Mouse (Mus musculus): ENCODE results near the gene Dst.

Gene Dst

DNA sequence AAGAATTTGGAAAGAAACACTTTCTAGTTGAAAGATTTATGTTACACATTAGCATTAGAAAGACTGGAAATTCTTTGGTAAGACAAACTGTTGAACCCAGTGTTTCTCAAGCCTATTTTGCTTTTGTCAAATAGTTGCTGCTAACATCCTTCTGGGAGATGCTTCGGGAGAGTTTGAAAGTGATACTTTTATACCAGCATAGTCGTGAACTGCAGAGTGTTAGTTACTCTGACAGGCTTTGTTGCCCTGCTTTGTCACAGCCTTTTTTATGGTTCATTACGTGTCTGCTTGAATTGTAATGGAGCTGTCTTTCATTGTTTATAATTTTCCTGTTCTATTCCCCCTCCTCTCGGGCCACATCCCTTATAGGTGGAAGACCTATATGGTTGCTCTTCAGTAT, 192.4 kb downstream of the Dst start:
- no peak for DNase-seq (ENCODE audit: low spot score in 2 of 2)

DNA sequence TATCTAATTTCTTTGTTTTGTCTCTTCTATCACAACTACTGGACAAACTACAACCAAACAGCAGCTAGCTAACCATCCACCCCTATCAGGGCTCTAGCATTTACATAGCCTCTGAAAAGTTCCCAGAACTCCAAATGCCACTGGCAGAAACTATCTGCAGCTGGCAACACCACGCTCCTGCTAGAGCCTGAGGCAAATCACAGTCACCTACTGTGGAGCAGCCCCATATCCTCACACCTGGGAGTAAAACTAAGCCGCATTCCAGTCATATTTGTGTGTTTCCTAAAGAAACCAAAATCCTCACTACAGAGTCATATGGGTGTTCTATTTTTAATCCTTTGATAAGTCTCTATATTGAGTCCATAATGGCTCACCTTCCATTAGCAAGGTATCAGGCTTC, 194.6 kb downstream of the Dst start:
- DNase-seq (ENCODE audit: low spot score in 2 of 2): no peak

DNA sequence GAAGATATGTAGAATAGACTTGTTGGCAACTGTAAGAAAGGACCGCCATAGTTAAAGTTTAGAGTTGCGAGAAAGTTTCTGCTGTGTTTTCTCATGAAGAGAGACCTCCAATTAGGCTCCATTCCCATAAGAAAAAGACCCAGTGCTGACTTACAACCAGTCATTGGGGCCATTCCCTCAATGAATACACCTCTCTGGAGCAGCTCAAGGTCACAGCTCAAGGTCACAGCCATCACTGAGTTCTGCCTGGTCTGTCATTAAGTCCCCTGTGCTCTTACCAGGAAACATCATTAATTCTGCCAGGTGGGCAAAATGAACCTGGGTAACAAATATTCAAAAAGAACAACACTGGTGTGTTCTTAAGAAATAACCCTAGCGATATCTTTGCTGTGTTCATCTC, 195.2 kb downstream of the Dst start:
- no peak for DNase-seq (ENCODE audit: low spot score in 2 of 2)

DNA sequence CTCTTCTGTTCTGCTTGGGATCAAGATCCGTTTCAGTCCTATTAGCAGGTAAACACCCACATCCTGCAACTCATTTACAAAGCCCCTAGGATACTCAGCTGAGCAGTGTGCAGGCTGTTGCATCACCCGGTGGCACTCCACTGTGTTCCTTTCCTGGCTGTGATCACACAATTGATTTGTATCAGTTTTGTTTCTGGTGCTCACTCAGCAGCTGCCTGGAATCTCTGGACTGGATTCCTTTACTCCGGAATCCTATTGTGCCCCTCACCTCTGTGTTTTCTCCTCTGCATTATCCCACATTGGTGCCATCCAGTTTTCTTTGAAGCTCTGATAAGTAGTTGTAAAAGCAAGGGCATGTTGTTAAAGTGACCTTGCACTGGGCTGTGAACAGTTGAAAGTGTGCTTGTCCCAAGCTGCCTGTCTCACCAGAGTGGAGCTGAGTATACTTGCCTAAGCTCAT, 195.7 kb downstream of the Dst start:
- no peak for DNase-seq (ENCODE audit: low spot score in 2 of 2)

DNA sequence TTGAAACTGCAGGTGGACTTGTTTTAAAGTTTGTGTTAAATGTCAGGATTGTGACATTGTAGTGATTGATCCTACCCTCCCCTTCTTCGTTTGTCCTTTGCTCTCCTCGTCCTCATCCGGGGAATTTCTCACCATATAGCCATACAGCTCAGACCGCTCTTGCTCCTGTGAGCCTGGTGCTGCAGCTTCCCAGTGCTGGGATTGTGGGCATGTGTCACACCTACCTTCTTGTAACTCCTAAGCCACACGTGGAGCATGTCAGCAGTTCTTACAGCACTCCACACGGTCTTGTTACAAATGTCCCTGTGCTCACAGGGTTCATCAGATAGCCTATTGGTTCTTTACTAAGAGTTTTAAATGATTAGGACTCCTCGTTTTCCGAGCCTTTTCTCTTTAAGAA, 196.8 kb downstream of the Dst start:
- DNase-seq (ENCODE audit: low spot score in 2 of 2): no peak

DNA sequence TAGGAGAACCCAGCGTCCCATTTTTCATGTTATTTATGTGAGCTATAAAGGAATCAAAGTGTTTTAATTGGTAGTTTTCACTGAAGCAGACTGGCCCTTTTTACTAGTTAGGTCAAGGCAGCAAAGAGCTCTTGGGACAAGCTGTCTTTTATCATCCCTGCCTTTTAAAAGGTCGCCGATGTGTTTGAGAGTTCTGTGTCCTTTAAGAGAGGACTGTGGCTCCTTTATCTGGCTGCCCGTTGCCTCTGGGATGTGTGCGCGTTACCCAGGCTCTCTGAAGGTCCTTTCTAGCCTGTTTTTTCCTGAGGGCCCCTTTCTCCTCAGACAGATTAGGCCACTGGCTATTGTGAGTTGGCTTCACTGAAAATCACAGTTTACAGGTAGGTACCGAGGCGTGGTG, 198.6 kb downstream of the Dst start:
- no peak for DNase-seq (ENCODE audit: low spot score in 2 of 2)

DNA sequence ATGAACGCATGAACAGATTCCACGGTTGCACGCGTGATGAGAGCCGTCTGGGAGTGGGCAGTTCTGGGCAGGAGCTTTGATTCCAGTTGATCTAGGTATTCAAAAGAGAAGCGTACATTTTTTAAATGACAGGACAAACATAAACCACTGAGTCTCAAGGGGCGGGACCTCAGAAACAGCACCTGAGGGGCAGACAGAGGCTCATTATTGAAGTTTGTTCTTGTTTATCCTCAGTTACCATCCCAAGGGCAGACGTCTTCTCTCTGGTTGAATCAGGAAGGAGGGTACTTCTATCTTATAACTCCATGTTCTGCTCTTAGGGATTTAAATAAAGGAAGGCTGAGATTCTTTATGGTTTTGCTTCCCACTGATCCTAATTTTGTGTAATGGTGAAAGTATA, 199.1 kb downstream of the Dst start:
- no peak for DNase-seq (ENCODE audit: low spot score in 2 of 2)

DNA sequence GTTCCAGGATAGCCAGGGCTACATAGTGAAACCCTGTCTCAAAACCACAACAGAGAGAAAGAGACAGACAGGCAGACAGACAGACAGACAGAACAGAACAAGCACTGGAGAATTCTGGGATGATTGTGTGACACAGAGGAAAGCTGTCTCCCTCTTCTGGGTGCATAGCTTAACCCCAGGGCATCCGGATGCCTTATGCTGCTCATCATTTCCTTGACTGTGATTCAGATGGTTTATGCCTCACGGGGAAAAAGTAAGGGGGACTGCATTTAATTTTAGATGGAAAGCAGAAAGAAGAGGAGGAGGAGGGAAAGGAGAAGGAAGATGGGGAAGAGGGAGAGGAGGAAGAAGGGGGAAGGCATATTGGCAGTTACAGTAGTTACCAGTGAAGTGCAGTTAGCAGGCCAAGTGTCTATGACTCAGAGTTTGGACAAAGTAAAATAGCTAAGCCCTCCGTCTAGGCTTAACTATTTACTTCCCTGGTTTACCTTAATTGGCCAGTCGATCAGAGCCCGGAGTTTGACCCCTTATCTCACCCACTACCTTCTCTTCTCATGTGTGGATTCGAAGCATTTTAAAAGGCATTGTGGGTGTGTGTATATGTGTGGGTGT, 201.7 kb downstream of the Dst start:
- DNase-seq (ENCODE audit: low spot score in 2 of 2): no peak

DNA sequence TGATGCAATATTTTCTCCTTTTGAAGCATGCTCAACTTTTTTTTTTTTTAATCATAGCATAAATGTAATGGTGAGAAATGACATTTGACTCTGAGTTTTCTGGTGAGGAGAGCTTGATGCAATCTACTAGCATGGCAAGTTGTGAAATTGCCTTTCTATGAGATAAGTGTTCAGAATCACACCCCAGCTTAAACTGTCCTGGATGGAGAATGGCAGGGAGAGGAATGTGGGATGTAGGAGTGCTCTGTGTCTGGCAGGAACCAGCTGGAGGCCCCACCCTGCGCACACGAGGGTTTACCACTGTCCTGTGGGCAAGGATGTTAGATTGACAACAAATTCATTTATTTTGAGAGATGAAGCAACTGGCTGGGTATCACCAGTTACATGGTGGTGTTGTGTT, 202.8 kb downstream of the Dst start:
- no peak for DNase-seq (ENCODE audit: low spot score in 2 of 2)

DNA sequence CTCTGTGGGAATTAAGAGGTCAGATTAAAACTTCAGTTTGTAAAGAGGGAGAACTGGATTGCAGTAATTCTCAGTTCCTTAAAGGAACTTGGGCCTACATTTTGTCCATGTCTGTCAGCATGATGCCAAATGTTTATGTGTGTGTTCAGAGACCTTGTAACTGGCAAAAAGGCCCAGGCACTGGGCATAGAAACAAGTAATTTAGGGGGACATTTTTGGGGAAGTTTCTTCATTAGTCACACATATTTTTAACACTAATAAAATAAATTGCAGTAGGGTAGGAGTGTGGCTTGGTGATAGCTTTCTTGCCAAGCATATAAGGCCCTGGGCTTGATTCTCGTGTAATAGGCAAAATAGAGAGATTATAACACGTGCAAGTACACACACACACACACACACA, 203.9 kb downstream of the Dst start:
- DNase-seq (ENCODE audit: low spot score in 2 of 2): no peak

DNA sequence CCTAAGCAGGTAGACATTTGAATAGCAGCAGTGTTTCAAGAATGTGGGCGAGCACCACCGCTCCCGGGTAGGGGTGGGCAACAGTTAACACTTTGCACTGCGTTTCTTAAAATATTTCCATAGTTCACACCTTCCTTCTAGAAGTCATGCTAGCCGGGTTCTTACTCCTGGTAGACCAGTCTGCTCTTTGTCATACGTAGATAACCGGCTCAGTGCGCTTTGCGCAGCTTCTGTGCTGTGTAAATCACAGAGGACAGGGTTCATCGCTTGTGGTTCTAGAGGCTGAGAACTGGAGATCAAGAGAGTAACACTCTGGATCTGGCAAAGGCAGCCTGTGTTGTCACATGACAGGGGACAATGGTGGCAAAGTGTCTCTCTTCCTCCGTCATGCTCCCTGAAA, 208.4 kb downstream of the Dst start:
- no peak for DNase-seq (ENCODE audit: low spot score in 2 of 2)

DNA sequence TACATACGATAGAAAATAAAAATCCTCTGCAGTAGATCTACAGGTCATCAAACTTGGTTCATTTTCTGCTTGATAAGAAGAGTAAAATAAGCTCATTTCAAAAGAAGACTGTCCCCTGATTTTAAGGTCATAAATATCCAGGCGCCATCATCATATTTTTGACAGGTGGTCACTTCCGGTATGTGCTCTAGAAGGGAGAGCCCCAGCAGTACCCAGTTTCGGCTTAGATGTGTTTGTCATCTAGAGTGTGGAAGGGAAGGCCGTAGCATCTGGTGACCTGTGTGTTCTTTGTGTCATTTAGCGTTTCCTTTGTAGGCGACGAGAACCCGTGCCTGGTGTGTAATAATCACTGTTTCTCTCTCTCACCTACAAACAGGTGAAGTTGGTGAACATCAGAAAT, 209.0 kb downstream of the Dst start:
- DNase-seq (ENCODE audit: low spot score in 2 of 2): no peak

DNA sequence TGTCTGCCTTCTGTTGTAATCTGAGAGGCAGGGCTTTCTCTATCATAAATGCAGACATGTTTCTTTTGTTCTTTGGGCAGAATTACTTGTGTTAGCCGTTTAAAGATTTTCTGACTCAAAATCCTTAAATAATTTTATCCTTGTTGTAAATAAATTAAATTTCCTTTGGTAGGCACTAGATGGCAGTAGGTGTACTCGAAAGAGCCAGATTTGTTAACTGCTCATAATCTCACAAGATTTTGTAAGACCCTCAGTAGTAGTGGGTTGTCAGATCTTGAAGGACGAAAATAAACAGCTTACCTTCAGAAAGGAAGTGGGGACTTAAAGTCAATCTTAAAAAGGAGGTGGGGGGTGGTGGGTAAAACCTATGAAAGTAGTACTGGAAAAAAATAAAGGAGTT, 209.7 kb downstream of the Dst start:
- DNase-seq (ENCODE audit: low spot score in 2 of 2): no peak

DNA sequence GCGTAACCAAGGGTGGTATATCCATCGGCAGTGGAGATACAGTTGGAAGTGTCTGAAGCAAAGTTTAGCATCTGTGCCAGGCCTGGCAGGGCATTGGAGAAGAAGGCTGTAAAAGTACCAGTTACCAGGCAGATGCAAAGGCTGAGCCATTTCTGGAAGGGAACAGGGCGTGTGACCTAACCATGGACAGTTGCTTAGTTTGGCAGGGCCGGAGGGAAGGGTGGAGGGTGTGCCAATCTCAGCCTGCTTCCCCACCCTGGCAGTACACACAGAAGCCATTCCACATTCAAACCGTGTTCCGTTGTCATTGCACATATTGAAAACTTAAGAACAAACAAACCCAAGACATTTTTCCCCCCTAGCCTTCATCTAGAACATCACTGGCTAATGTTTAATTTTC, 212.0 kb downstream of the Dst start:
- no peak for DNase-seq (ENCODE audit: low spot score in 2 of 2)

DNA sequence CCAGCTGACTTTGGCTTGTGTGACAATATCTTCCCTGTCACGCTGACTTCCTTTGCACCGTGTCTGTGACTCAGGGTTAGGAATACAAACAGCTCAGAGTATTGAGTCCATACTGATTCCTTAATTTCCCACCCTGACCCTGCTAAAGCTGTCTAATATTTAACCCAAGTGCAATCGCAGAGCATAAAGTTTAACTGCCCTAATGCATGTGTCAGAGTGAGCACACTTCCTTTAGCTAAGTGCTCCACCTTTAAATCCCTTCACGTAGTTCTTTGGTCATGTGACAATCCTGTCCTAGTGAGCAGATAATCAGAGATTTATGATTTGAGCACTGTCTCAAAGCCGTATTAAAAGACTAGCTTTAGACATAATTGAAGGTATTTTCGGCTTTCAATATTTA, 212.6 kb downstream of the Dst start:
- DNase-seq (ENCODE audit: low spot score in 2 of 2): no peak

DNA sequence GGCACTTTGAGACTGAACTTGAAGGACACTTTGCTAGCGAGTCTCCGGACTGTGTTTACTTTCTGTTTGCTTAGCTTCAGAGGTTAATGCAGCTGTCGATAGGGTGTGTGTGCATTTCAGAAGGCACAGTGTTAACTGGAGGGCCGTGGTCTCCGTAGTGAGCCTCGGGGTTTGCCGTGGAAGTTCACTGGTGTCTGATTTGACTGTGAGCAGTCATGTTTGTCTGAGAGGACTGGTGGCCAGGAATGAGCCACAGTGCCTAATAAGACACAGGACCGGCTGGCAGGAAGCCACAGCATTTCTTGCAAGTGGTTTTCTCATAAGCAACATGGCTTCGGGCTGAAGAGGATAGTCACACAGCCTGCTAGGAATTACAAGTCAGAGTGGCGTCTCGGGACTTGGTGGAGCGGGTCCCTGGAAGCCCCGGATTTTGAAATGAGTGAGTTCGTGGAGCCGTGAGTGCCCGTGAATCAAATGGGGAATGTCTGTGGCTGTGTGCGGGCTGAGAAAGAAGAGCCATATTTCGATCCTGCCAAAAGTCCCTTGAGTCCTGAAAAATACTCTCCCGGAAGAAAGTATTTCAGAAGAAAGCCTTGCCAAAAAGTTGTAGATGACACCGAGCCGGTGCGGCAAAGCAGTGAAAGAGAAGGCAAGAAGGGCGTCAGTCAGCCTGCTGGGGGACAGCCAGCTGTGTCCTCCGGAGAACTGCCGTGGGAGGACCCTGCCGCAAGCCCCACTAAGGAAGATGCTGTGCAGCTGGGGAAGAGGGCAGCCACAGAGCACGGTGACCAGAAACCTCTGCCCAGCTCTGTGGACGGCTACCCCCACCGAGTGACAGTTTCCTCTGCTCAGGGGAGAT, 213.4 kb downstream of the Dst start:
- no peak for DNase-seq (ENCODE audit: low spot score in 2 of 2)

DNA sequence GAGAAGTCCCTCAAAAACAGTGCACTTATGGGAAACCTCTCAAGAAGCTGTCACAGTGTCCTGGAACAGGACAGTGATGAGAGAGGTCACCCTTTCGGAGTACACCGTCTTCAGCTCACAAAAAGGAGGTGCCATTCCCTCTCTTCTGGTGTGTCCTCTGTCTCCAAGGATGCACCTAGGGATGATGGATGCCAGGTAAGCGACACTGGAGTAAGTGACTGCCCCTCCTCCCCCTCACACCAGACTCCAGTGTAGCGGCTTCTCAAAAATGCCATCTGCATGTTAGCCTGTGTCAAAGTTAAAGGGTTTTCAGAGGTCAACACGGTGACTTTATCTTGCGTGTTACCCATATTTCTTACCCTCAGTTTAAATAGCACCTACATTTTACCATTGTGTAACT, 214.2 kb downstream of the Dst start:
- DNase-seq (ENCODE audit: low spot score in 2 of 2): no peak

DNA sequence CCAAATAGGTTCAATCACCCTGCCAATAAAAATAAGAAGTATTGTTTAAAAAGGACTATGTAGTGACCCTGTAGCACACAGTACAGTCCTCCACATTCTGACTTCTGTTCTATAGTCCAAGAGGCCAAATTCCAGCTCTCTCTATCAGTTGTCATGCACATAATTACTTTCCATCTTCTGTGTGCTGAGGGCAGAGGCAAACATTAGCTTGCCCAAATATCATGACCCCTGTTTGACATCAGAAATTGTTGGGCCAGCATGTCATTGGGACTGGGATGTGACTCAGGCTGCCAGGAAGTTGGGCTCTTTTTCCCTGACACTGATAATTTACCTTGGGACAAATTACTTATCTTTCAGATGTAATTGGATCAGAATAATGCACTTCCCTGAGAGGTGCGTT, 214.9 kb downstream of the Dst start:
- no peak for DNase-seq (ENCODE audit: low spot score in 2 of 2)

DNA sequence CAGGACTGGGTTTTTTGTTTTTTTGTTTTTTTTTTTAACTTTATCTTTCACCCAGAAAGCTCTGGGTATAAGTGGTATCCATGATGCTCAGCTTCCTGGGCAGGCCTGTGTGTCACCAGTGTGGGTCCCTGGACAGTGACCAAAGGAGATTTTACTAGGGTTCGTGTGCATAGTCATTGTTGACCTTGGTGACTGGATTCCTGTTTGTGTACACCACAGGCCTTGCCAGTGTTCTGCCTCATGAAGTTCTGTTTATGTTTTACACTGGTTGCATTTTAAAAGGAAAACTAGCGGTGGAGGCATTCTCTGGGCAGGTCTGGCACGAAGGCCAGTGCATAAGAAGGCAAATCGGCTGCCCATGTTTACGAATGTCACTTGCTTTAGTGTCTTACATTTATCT, 215.3 kb downstream of the Dst start:
- DNase-seq (ENCODE audit: low spot score in 2 of 2): no peak

DNA sequence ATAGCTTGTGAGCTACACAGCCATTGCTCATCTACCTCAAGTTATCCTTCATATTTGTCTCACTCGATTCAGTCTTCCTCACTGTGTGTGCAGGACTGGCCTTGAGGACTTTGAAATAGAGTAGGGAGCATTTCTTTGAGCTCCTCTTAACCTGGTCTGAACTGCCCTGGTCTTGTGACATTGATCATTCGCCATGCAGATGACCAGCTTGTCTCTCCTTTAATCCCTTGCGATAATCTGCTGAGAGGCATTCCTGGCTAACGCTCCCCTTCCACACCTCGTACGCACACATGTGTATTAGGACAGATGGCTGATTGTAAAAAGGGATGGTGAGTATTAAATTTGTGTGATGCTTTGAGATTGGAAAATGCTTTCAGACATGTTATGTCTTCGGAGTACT, 216.4 kb downstream of the Dst start:
- no peak for DNase-seq (ENCODE audit: low spot score in 2 of 2)

DNA sequence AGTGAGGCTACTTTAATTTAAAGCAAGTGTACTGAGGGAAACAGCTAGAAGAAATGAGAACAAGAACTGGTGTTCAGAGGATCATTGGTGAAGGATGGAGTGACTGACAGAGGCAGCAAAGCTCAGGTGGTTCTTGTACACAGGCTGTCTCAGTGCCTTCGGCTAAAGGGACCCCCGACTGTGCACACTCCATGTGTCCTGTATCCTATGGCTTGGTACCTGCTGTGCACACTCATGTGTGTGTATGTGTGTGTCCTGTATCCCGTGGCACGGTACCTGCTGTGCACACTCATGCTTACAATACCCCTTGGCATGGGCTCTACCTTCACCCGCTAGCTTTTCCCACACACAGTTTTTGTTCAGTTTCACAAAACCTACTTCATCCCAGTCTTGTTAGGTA, 217.1 kb downstream of the Dst start:
- DNase-seq (ENCODE audit: low spot score in 2 of 2): no peak

DNA sequence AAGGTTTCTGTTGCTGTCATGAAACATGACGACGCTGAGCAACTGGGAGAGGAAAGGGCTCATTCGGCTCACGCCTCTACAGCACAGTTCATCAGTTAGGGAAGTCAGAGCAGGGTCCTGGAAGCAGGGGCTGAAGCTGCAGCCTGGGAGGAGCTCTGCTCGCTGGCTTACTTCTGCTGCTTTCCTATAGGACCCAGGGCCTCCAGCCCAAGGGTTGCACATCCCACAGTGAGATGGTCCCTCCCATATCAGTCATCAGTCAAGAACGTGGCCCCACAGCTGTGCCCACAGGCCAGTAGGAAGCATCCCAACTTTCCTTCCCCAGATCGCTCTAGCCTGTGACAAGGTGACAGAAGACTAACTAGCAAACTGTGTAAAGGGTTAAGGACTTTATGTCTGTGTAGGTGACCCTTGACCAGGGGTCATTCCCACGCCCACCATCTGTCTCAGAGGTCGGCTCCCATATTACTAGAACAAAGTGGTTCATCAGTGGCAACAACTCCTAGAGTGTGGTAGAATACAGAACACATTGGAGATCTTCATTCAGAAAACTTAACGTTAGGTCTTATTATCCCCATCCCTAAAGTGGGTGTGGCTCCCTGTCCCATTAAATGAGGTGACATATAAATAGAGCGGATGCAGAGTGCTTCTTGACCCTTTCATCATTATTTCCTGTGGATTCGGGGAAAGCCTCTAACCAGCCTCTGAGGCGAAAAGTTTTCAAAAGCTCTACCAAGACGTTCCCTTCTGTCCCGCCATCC, 219.9 kb downstream of the Dst start:
- no peak for DNase-seq (ENCODE audit: low spot score in 2 of 2)

DNA sequence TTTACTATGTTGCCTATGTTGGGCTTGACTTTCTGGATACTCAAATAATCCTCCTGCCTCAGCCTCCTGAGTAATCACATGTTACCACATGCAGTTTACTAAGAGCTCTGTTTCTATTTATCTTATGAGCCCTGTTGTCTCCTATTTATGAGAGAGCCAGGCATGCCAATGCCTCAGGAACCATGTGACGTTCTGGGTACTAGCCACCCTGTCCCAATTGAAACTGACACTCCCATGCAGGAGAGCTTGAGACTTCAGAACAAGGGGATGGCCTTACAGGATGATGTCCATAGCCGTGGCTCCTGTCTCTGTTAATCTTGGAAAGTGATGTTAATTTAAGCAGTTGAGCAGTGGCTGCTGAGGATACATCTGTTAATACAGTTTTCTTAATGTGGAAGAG, 220.8 kb downstream of the Dst start:
- no peak for DNase-seq (ENCODE audit: low spot score in 2 of 2)
